Mouse (Mus musculus): Measurements from ENCODE around the gene Abca12.

The Abca12 gene

GRCm38 (mm10) chr1:71330349-71330748 is 84.4 kb downstream of the Abca12 start:
- no peak for DNase-seq (ENCODE audit: low read depth)

- no peak for DNase-seq (ENCODE audit: low read depth)
Measured at GRCm38 (mm10) chr1:71312171-71312570, 102.5 kb downstream of the Abca12 start.

GRCm38 (mm10) chr1:71310614-71311013 is 104.1 kb downstream of the Abca12 start:
- no peak for DNase-seq (ENCODE audit: low read depth)

GRCm38 (mm10) chr1:71307362-71307761 is 107.3 kb downstream of the Abca12 start:
- DNase-seq (ENCODE audit: low read depth): no peak

- no peak for DNase-seq (ENCODE audit: low read depth)
Measured at GRCm38 (mm10) chr1:71306196-71306595, 108.5 kb downstream of the Abca12 start.

- no peak for DNase-seq (ENCODE audit: low read depth)
Measured at GRCm38 (mm10) chr1:71304588-71304987, 110.1 kb downstream of the Abca12 start.

- DNase-seq (ENCODE audit: low read depth): no peak
Measured at GRCm38 (mm10) chr1:71297021-71297420, 117.7 kb downstream of the Abca12 start.

- no peak for DNase-seq (ENCODE audit: low read depth)
Measured at GRCm38 (mm10) chr1:71296585-71296984, 118.1 kb downstream of the Abca12 start.

- DNase-seq (ENCODE audit: low read depth): no peak
Measured at GRCm38 (mm10) chr1:71291917-71292316, 122.8 kb downstream of the Abca12 start.

GRCm38 (mm10) chr1:71289511-71289910 is 125.2 kb downstream of the Abca12 start:
- peak; percentile 15 for DNase-seq (ENCODE audit: low read depth)

- DNase-seq (ENCODE audit: low read depth): no peak
Measured at GRCm38 (mm10) chr1:71276940-71277339, 137.8 kb downstream of the Abca12 start.

- DNase-seq (ENCODE audit: low read depth): no peak
Measured at GRCm38 (mm10) chr1:71272550-71272949, 142.2 kb downstream of the Abca12 start.

- DNase-seq (ENCODE audit: low read depth): no peak
Measured at GRCm38 (mm10) chr1:71272077-71272476, 142.6 kb downstream of the Abca12 start.

- no peak for DNase-seq (ENCODE audit: low read depth)
Measured at GRCm38 (mm10) chr1:71270083-71270482, 144.6 kb downstream of the Abca12 start.

GRCm38 (mm10) chr1:71266630-71267029 is 148.1 kb downstream of the Abca12 start:
- DNase-seq (ENCODE audit: low read depth): no peak

GRCm38 (mm10) chr1:71263532-71263931 is 151.2 kb downstream of the Abca12 start:
- DNase-seq (ENCODE audit: low read depth): no peak

GRCm38 (mm10) chr1:71244647-71245046 is 170.1 kb downstream of the Abca12 start:
- no peak for DNase-seq (ENCODE audit: low read depth)

GRCm38 (mm10) chr1:71241396-71241795 is 173.3 kb downstream of the Abca12 start:
- no peak for DNase-seq (ENCODE audit: low read depth)

GRCm38 (mm10) chr1:71239586-71239985 is 175.1 kb downstream of the Abca12 start:
- DNase-seq (ENCODE audit: low read depth): no peak

- DNase-seq (ENCODE audit: low read depth): no peak
Measured at GRCm38 (mm10) chr1:71235335-71235734, 179.4 kb downstream of the Abca12 start.

GRCm38 (mm10) chr1:71231211-71231610 is 183.5 kb downstream of the Abca12 start:
- no peak for DNase-seq (ENCODE audit: low read depth)

- no peak for DNase-seq (ENCODE audit: low read depth)
Measured at GRCm38 (mm10) chr1:71203581-71203980, 211.1 kb downstream of the Abca12 start.

- no peak for DNase-seq (ENCODE audit: low read depth)
Measured at GRCm38 (mm10) chr1:71196191-71196590, 218.5 kb downstream of the Abca12 start.

- DNase-seq (ENCODE audit: low read depth): no peak
Measured at GRCm38 (mm10) chr1:71195333-71195732, 219.4 kb downstream of the Abca12 start.

GRCm38 (mm10) chr1:71193931-71194330 is 220.8 kb downstream of the Abca12 start:
- DNase-seq (ENCODE audit: low read depth): no peak

All from naive thymus-derived CD4-positive, alpha-beta T cell, adult 2 months (primary cell).